In the genomic region with DNA sequence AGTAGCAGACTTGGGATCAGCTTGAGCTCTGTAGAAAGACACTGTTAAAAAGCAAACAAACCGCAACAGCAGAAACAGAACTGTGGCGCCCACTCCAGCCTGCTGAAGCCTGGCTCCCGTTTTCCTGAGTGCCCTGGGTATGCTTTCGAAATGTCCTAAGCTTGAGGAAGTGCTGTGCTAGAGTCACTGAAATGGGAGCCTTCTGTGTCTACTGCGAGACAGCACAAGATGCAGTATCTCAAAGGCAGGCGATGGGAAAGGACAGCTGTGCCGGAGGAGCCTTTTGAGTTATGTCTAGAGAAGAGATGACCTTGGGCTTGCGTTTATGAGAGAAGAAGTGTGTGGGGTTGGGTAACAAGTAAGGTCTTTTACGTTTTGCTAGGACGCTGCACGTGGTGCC, we compare ENCODE assay signal across 12 mouse cellular contexts.
DNase-seq lines count a peak whose midpoint lies in the region; ATAC-seq lines count a peak whose summit lies in the region.
"Had no signal": no experiment of that assay in that cellular context is flagged by ENCODE, and none has a peak within 500 bp of the region (broad histone marks: within the 10 kb centered on the region; RNA-seq: fewer than 3 reads in every experiment).

No protein-coding gene starts in this region.

- H3K4me3 ChIP-seq in limb, embryonic 11.5 days (ENCODE audit: low read depth, low read length), result no peak overlapping the region
- H3K4me3 ChIP-seq in limb, embryonic 10.5 days, result no peak overlapping the region
- no peak overlapping the region for H3K4me3 ChIP-seq in lung, embryonic 15.5 days
- H3K4me3 ChIP-seq: liver, embryonic 13.5 days had no signal

- H3K27ac ChIP-seq in limb, embryonic 11.5 days (replicated peaks; ENCODE audit: low read depth, low read length), result 0 out of 2 replicates have a peak overlapping the region, but pooled peaks have one; percentile 30
- no peak overlapping the region for H3K27ac ChIP-seq in limb, embryonic 10.5 days
- peak overlapping the region; percentile 7; the same call in 1 of the 2 replicates for H3K27ac ChIP-seq in lung, embryonic 15.5 days
- H3K27ac ChIP-seq: liver, embryonic 13.5 days had no signal

- H3K36me3 ChIP-seq in limb, embryonic 11.5 days (ENCODE audit: control insufficient read depth, insufficient read depth, low read length), result no peaks in the 10 kb centered on the region
- H3K36me3 ChIP-seq in limb, embryonic 10.5 days, result no peaks in the 10 kb centered on the region
- H3K36me3 ChIP-seq in lung, embryonic 15.5 days, result no peaks in the 10 kb centered on the region
- H3K36me3 ChIP-seq: liver, embryonic 13.5 days had no signal

- H3K9me3 ChIP-seq in limb, embryonic 11.5 days (ENCODE audit: control insufficient read depth, low read length), result no peaks in the 10 kb centered on the region
- H3K9me3 ChIP-seq in limb, embryonic 10.5 days (replicated peaks), result no peaks in the 10 kb centered on the region
- H3K9me3 ChIP-seq in lung, embryonic 15.5 days, result no peaks in the 10 kb centered on the region
- H3K9me3 ChIP-seq: liver, embryonic 13.5 days had no signal

- no peak for ATAC-seq in limb, embryonic 11.5 days (ENCODE audit: insufficient number of reproducible peaks, low FRiP score, low TSS enrichment, low read depth)
- ATAC-seq in lung, embryonic 15.5 days (ENCODE audit: borderline replicate concordance, extremely low read depth, low FRiP score, low TSS enrichment), result peak; percentile 58; the same call in 1 of the 2 replicates
- ATAC-seq in megakaryocyte progenitor cell, adult 5-6 weeks (replicated peaks; ENCODE audit: poor library complexity), result peak; percentile 37; the same call in 1 of the 2 replicates
- ATAC-seq: hindbrain, embryonic 16.5 days had no signal

- H3K4me1 ChIP-seq in limb, embryonic 11.5 days (ENCODE audit: control insufficient read depth, insufficient read depth, low read length), result peaks cover 15% of the 10 kb centered on the region
- peaks cover 22% of the 10 kb centered on the region for H3K4me1 ChIP-seq in limb, embryonic 10.5 days
- peaks cover 12% of the 10 kb centered on the region for H3K4me1 ChIP-seq in lung, embryonic 15.5 days

- H3K27me3 ChIP-seq in limb, embryonic 11.5 days (ENCODE audit: control insufficient read depth, insufficient read depth, low read length), result no peaks in the 10 kb centered on the region
- H3K27me3 ChIP-seq in limb, embryonic 10.5 days (ENCODE audit: low read depth, poor library complexity, severe bottlenecking), result no peaks in the 10 kb centered on the region
- H3K27me3 ChIP-seq in lung, embryonic 15.5 days, result no peaks in the 10 kb centered on the region
- H3K27me3 ChIP-seq: liver, embryonic 13.5 days had no signal

- no peak overlapping the region for H3K9ac ChIP-seq in limb, embryonic 11.5 days (ENCODE audit: low read length)
- no peak overlapping the region for H3K9ac ChIP-seq in lung, embryonic 15.5 days
- H3K9ac ChIP-seq: liver, embryonic 13.5 days had no signal

- no peak overlapping the region for H3K4me2 ChIP-seq in limb, embryonic 11.5 days (ENCODE audit: low read depth, severe bottlenecking)
- no peak overlapping the region for H3K4me2 ChIP-seq in lung, embryonic 15.5 days
- H3K4me2 ChIP-seq: liver, embryonic 13.5 days had no signal

- WGBS in limb, embryonic 11.5 days, result 87% methylated on average over 11 of the region's 11 CpGs
- WGBS in limb, embryonic 10.5 days, result 94% methylated on average over 11 of the region's 11 CpGs
- WGBS in lung, embryonic 15.5 days, result 61% methylated on average over 11 of the region's 11 CpGs

- DNase-seq in kidney, adult 9 months, result peak; percentile 7
- no peak for DNase-seq in kidney, postnatal 25 days
- DNase-seq in limb, embryonic 11.5 days (ENCODE audit: low spot score), result no peak
- no peak for DNase-seq in limb, embryonic 10.5 days (ENCODE audit: low spot score)
- no peak for DNase-seq in cerebellum, postnatal 14 days
- DNase-seq: cerebellum, adult 8-10 months; heart, postnatal 10 days; kidney, adult 2 months; liver, embryonic 13.5 days had no signal
